Mouse (Mus musculus): ENCODE measurements around the gene Btbd9. TPM values are rescaled to one million over a fixed set of nuclear protein-coding genes. Genes with fewer than 3 reads are reported as not detected.
A peak's percentile ranks its signal among the peaks of the same experiment; 100 is the strongest.
"Not testable (repeated sequence)": the region's sequence is repeated elsewhere in the genome, so short reads cannot be mapped to it uniquely, and the experiment has no call there.

Btbd9 gene
- polyA plus RNA-seq, 1 experiment: 21.3 TPM

- no peaks in the 10 kb centered on the region for H3K79me2 ChIP-seq (ENCODE audit: control insufficient read depth, insufficient read depth)
- H3K36me3 ChIP-seq (ENCODE audit: control insufficient read depth, insufficient read depth): peaks cover 6% of the 10 kb centered on the region
- H3K4me3 ChIP-seq: no peak overlapping the region
- no peak for TF ChIP-seq MYOD1 (IDR thresholded peaks at IDR 0.05; ENCODE audit: control insufficient read depth in 1 of 3, insufficient read length in 2 of 3, low read depth in 2 of 3)
- TF ChIP-seq CEBPB (IDR thresholded peaks at IDR 0.05; ENCODE audit: insufficient read depth, poor library complexity, severe bottlenecking): 0 out of 2 replicates have a peak, but pooled peaks have one; percentile 9
- H3K27me3 ChIP-seq (ENCODE audit: control insufficient read depth, insufficient read depth, insufficient read length): no peaks in the 10 kb centered on the region
- no peak overlapping the region for H3ac ChIP-seq (ENCODE audit: control insufficient read depth, insufficient read length)
- peak overlapping the region; percentile 0 for H3K4me2 ChIP-seq (ENCODE audit: low read depth)
These were observed 53.7 kb downstream of the Btbd9 start for GRCm38 (mm10) chr17:30522406-30523078.

- H3ac ChIP-seq (ENCODE audit: control insufficient read depth, insufficient read length); H3K27me3 ChIP-seq (ENCODE audit: control insufficient read depth, insufficient read depth, insufficient read length); H3K4me3 ChIP-seq; H3K79me2 ChIP-seq (ENCODE audit: control insufficient read depth, insufficient read depth); H3K4me2 ChIP-seq (ENCODE audit: low read depth); H3K36me3 ChIP-seq (ENCODE audit: control insufficient read depth, insufficient read depth): not testable (repeated sequence)
- TF ChIP-seq MYOG (IDR thresholded peaks at IDR 0.05; ENCODE audit: control insufficient read depth in 1 of 3, insufficient read depth in 1 of 3, insufficient read length in 2 of 3, low read depth in 2 of 3): peak in 1 of 3 experiments; percentile 2
These were observed 57.1 kb downstream of the Btbd9 start for GRCm38 (mm10) chr17:30519172-30519512.

- Histone ChIP-seq H3ac (ENCODE audit: control insufficient read depth, insufficient read length) (no peak overlapping the region), H3K79me2 (ENCODE audit: control insufficient read depth, insufficient read depth) (no peaks in the 10 kb centered on the region), H3K36me3 (ENCODE audit: control insufficient read depth, insufficient read depth) (peaks cover 6% of the 10 kb centered on the region), H3K4me3 (no peak overlapping the region), H3K4me2 (ENCODE audit: low read depth) (no peak overlapping the region), H3K27me3 (ENCODE audit: control insufficient read depth, insufficient read depth, insufficient read length) (no peaks in the 10 kb centered on the region)
- TF ChIP-seq MYOG (IDR thresholded peaks at IDR 0.05; ENCODE audit: control insufficient read depth in 1 of 3, insufficient read depth in 1 of 3, insufficient read length in 2 of 3, low read depth in 2 of 3) (peak in 1 of 3 experiments; percentile 9), SRF (IDR thresholded peaks at IDR 0.05; ENCODE audit: control insufficient read depth, insufficient read length, low read depth) (no peak)
These were observed 57.7 kb downstream of the Btbd9 start for GRCm38 (mm10) chr17:30518431-30519171.

GRCm38 (mm10) chr17:30516580-30517340 lies 59.5 kb downstream of the Btbd9 start:
- no peaks in the 10 kb centered on the region for H3K79me2 ChIP-seq (ENCODE audit: control insufficient read depth, insufficient read depth)
- no peak overlapping the region for H3ac ChIP-seq (ENCODE audit: control insufficient read depth, insufficient read length)
- no peak overlapping the region for H3K4me2 ChIP-seq (ENCODE audit: low read depth)
- H3K27me3 ChIP-seq (ENCODE audit: control insufficient read depth, insufficient read depth, insufficient read length): no peaks in the 10 kb centered on the region
- TF ChIP-seq POLR2A (IDR thresholded peaks at IDR 0.05; ENCODE audit: insufficient read length, low read depth): no peak
- no peak for TF ChIP-seq SRF (IDR thresholded peaks at IDR 0.05; ENCODE audit: control insufficient read depth, insufficient read length, low read depth)
- TF ChIP-seq MYOD1 (IDR thresholded peaks at IDR 0.05; ENCODE audit: control insufficient read depth in 1 of 3, insufficient read length in 2 of 3, low read depth in 2 of 3): no peak
- TF ChIP-seq TCF12 (IDR thresholded peaks at IDR 0.05; ENCODE audit: insufficient read depth, poor library complexity, severe bottlenecking): no peak
- no peak for TF ChIP-seq USF1 (IDR thresholded peaks at IDR 0.05; ENCODE audit: low read depth)
- no peak for TF ChIP-seq CEBPB (IDR thresholded peaks at IDR 0.05; ENCODE audit: insufficient read depth, poor library complexity, severe bottlenecking)
- TF ChIP-seq POLR2AphosphoS2 (IDR thresholded peaks at IDR 0.05; ENCODE audit: insufficient read length, low read depth): no peak
- TF ChIP-seq REST (IDR thresholded peaks at IDR 0.05; ENCODE audit: insufficient read depth, insufficient read length): no peak
- no peak for TF ChIP-seq TCF3 (IDR thresholded peaks at IDR 0.05; ENCODE audit: insufficient read length, low read depth)
- no peak for TF ChIP-seq MYOG (IDR thresholded peaks at IDR 0.05; ENCODE audit: control insufficient read depth in 1 of 3, insufficient read depth in 1 of 3, insufficient read length in 2 of 3, low read depth in 2 of 3)
- no peak for TF ChIP-seq E2F4 (IDR thresholded peaks at IDR 0.05; ENCODE audit: insufficient read depth)
- TF ChIP-seq MAX (IDR thresholded peaks at IDR 0.05; ENCODE audit: low read depth): no peak
- no peak overlapping the region for H3K4me3 ChIP-seq
- H3K36me3 ChIP-seq (ENCODE audit: control insufficient read depth, insufficient read depth): peaks cover 6% of the 10 kb centered on the region

- Histone ChIP-seq H3K4me3 (no peak overlapping the region), H3K27me3 (ENCODE audit: control insufficient read depth, insufficient read depth, insufficient read length) (no peaks in the 10 kb centered on the region), H3K36me3 (ENCODE audit: control insufficient read depth, insufficient read depth) (peaks cover 6% of the 10 kb centered on the region), H3ac (ENCODE audit: control insufficient read depth, insufficient read length) (no peak overlapping the region), H3K79me2 (ENCODE audit: control insufficient read depth, insufficient read depth) (no peaks in the 10 kb centered on the region), H3K4me2 (ENCODE audit: low read depth) (no peak overlapping the region)
- TF ChIP-seq E2F4 (IDR thresholded peaks at IDR 0.05; ENCODE audit: insufficient read depth) (no peak), REST (IDR thresholded peaks at IDR 0.05; ENCODE audit: insufficient read depth, insufficient read length) (no peak), CEBPB (IDR thresholded peaks at IDR 0.05; ENCODE audit: insufficient read depth, poor library complexity, severe bottlenecking) (no peak), MYOG (IDR thresholded peaks at IDR 0.05; ENCODE audit: control insufficient read depth in 1 of 3, insufficient read depth in 1 of 3, insufficient read length in 2 of 3, low read depth in 2 of 3) (no peak), MYOD1 (IDR thresholded peaks at IDR 0.05; ENCODE audit: control insufficient read depth in 1 of 3, insufficient read length in 2 of 3, low read depth in 2 of 3) (no peak), USF1 (IDR thresholded peaks at IDR 0.05; ENCODE audit: low read depth) (no peak), POLR2AphosphoS2 (IDR thresholded peaks at IDR 0.05; ENCODE audit: insufficient read length, low read depth) (no peak), TCF12 (IDR thresholded peaks at IDR 0.05; ENCODE audit: insufficient read depth, poor library complexity, severe bottlenecking) (no peak), MAX (IDR thresholded peaks at IDR 0.05; ENCODE audit: low read depth) (no peak), POLR2A (IDR thresholded peaks at IDR 0.05; ENCODE audit: insufficient read length, low read depth) (no peak), SRF (IDR thresholded peaks at IDR 0.05; ENCODE audit: control insufficient read depth, insufficient read length, low read depth) (no peak), TCF3 (IDR thresholded peaks at IDR 0.05; ENCODE audit: insufficient read length, low read depth) (no peak)
These were observed 60.9 kb downstream of the Btbd9 start for GRCm38 (mm10) chr17:30515401-30515800.
